Mouse (Mus musculus) cerebellum, adult 9-11 months (tissue): Measurements from ENCODE around the gene Ctsj.
"Not testable (repeated sequence)": the region's sequence is repeated elsewhere in the genome, so short reads cannot be mapped to it uniquely, and the experiment has no call there.

ENCODE experiments used
- DNase-seq: peaks from one replicate; pipeline ENCODE4 v3.0.0; 2022

The Ctsj gene

GRCm38 (mm10) chr13:61005859-61006258, at the start of gene Ctsj:
Gene Ctsj, minus strand, starts transcription at chr13:61005959.
- no peak for DNase-seq

DNA sequence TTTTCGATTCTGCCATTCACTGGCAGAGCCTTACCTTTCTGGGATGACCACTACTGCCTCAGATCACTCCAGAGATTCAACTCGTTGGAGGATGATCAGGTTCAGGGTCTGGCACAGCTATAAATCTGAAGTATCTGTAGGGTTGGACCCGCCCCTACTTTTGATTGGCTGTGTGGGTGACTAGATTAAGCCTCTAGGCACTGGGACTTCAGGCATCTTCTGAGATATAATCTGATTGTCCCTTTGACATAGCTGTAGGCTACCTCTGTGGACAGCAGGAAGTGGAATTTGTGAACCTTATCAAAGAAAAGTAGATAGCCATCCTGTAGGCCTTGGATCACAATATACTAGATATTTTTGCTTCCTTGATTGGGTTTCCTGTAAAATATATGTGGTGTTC, 34.8 kb upstream of the Ctsj start, which contains the start of gene Ctsq:
TSS of gene Ctsq (minus strand) at position 101 of the 400 bp plus-strand sequence.
- no peak for DNase-seq

DNA sequence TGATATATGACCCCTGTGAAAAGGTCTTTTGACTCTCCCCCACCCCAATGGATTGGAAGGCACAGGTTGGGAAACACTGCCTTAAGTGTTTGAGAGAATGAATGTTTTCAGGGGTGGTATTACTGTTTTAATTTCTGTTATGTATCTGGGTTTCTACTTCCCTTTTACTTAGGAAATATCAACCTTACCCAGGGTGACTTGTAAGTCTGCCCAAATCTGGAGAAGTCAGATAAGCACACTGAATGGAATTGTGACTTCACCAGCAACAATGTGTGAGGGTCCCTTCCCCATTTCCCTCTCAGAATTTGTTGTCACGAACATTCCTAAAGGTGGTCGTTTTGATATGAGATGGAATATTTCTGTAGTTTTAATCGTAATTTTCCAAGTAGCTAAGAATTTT, 17.0 kb upstream of the Ctsj start:
- DNase-seq = no peak

GRCm38 (mm10) chr13:61021844-61022243, 16.1 kb upstream of the Ctsj start:
- DNase-seq = no peak

DNA sequence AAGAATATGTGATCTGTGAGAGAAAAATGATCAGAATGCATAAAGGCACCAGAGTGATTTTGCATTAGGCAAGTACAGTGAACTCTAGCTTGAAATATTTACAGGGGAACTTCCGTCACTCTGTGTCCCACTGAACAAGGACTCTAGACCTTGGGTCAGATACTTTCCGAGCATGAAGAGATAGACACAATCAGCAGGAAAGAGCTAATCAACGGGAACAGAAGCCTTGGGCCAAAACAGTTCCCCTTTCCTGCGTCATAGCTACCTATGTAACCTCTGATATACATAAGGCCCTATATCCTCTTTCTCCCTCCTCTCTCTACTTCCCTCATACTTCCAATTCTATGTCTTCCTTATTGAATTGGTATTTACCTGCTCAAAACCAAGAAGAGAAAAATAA, 4.4 kb upstream of the Ctsj start:
- DNase-seq = no peak

DNA sequence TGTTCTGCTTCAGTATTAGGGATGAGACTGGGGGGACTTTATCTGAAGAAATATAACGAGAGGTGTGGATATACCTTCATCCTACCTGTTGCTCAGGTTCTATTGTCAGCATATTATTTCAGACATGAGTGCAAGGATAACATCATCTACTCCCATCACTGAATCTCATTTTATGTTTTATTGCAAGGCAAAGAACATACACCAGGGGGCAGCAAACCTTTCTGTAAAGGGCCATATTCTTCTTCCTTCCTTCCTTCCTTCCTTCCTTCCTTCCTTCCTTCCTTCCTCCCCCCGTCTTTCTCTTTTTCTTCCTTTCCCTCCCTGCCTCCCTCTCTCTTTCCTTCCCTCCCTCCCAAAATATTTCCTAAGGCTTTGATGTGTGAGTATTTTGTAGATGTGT, 8.2 kb downstream of the Ctsj start:
- DNase-seq = no peak

GRCm38 (mm10) chr13:60986915-60987314, 18.8 kb downstream of the Ctsj start:
- DNase-seq = not testable (repeated sequence)

DNA sequence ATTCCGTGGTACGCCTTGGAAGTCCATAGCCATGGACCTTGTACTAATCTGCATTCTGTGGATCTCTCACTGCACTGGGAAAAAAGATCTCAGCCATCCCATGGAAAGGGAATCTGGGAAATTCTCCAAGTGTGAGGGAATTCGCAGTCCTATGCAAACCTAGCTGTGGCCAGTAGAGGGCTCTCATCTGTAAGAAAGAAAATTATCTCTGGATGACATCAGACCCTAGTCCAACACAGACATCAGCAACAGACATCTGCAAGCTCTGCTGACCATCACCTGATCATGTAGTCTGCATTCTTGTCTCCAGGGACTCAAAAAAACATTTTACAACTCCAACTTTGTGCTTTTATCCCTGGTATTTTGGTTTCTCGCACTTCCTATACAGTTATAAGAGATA, 33.4 kb downstream of the Ctsj start:
- DNase-seq = not testable (repeated sequence)

GRCm38 (mm10) chr13:60963985-60964384, 41.8 kb downstream of the Ctsj start:
- DNase-seq = not testable (repeated sequence)

GRCm38 (mm10) chr13:60961706-60962105, 44.1 kb downstream of the Ctsj start:
- DNase-seq = no peak
